Mouse (Mus musculus): Measurements from ENCODE around the gene Gm7247.
"Not testable (repeated sequence)": the region's sequence is repeated elsewhere in the genome, so short reads cannot be mapped to it uniquely, and the experiment has no call there.

The Gm7247 gene

DNA sequence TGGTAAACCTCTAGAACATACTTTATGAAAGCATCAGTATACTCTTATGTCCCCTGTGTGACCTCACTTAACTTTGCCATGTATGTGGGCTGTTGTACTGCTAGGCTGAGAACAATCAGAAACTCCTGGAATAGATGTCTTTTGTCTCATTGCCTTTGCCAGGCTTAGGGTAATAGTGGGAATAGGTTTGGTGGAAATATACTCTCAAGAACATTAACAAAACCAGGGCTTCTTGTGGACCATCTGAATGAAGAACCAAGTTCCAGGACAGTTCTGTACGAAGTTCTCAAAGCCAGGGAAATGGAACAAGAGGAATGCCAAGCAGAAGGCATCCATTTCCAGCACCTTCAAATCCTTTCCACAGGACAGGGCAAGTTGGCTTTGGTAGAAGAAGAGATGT, at the start of gene Gm7247:
Gene Gm7247, plus strand, starts transcription at position 301 of the 400 bp plus-strand sequence.
- no peak for DNase-seq (ENCODE audit: low read depth)

DNA sequence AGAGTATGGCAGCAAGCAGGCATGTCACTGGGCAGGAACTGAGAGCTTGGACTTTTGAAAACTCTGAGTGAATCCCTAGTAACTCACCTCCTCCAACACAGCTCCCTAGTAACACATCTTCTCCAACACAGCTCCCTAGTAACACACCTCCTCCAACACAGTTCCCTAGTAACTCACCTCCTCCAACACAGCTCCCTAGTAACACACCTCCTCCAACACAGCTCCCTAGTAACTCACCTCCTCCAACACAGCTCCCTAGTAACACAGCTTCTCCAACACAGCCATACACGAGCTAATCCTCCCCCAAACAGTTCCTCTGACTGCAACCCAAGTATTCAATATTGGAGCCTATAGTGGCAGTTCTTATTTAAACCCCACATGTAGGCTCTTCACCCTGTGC, 37.6 kb upstream of the Gm7247 start:
- DNase-seq (ENCODE audit: low read depth), result no peak

DNA sequence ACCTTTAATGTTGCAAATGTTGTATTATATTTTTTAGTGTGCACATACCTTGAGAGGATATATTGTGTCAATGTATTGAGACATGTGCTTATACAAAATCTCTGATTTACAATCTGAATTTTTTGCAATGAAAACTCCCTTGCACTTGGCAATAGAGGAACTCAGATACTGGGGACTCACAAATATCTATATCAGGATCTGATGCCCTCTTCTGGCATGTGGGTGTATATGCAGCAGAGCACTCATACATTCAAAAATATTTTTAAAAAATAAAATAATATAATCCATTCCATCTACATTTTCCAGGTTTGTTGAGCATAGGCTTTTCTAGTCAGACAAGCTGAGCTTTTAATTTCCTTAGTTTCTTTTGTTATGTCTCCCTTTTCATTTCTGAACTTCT, 15.5 kb upstream of the Gm7247 start:
- DNase-seq (ENCODE audit: low read depth), result no peak

DNA sequence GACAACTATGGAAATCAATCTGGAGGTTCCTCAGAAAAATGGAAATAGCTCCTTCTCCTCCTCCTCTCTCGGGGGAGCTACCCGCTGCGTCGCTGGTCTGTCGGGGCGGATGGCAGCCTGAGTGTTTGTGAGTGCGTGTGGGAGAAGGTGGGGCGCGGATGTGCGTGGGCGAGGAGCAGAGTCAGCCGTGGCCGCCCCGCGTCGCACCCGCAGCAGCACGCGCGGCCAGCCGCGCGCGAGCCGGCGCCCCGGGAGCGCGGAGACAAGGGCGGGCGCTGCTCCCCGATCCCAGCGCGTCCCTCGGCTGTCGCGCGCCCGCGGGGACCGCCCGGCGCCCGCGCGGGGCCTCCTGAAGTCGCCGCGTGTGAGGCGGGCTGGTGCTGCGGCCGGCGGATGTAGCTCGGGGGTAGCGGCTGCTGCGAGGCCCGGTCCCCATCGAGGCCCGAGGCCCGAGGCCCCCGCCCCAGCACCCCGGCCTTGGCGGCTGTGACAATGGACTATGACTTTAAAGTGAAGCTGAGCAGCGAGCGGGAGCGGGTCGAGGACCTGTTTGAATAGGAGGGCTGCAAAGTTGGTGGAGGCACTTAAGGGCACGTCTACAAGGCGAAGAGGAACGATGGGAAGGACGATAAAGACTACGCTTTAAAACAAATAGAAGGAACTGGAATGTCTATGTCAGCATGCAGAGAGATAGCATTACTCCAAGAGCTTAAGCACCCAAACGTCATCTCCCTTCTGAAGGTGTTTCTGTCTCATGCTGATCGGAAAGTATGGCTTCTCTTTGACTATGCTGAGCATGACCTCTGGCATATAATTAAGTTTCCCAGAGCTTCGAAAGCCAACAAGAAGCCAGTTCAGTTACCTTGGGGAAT, 3.2 kb upstream of the Gm7247 start:
- no peak for DNase-seq (ENCODE audit: low read depth)

DNA sequence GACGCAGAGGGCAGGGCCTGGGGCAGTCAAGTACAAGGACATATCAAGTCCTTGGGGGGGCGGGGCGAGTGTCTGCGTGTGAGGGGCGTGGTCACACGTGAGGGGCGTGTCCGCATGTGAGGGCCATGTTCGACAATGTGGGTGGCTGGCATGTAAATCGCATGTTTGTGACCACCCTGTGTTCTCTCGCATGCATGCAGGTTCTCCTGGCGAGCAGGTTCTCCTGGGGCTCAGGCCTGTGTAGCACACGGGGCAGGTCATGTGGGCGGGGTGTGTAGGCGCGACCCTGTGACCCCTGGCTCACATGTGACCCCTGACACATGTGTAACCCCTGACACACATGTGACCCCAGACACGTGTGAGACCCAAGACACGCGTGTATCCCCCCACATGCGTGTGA, 21.2 kb downstream of the Gm7247 start:
- peak; percentile 19 for DNase-seq (ENCODE audit: low read depth)

DNA sequence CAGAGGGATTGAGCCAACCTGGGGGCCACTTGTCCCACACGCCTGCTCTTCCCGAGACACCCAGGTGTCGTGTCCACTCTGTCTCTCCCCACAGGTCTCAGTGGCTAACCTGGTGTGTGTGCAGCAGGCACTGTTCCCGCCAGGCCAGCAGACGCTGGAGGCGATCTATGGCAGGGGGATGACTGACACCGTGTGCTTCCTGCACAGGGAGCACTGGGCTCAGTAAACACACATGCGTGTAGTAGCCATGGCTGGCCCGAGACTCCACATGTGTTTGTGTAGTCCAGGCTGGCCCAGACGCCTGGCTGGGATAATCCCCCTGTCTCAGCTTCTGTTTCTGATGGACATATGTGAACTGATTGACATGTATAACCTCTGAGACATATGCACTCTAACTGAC, 22.8 kb downstream of the Gm7247 start:
- DNase-seq (ENCODE audit: low read depth), result no peak

DNA sequence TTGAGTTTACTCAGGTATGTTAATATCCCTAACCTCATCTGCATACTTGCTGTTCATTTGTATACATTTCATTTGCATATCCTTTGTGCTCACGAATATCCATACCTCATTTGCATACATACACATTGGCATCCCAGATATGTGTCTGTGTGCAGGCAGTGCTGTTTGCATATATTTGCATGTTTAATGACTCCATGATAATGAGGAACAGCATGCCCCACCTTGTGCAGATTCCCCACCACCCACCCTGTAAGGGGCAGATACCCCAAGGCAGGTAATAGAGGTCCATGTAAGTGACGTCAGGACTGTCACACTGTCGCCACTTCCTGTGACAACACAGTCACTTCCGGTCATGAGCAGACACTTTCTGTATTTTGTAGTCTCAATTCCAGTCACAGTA, 24.2 kb downstream of the Gm7247 start:
- DNase-seq (ENCODE audit: low read depth), result peak; percentile 55

DNA sequence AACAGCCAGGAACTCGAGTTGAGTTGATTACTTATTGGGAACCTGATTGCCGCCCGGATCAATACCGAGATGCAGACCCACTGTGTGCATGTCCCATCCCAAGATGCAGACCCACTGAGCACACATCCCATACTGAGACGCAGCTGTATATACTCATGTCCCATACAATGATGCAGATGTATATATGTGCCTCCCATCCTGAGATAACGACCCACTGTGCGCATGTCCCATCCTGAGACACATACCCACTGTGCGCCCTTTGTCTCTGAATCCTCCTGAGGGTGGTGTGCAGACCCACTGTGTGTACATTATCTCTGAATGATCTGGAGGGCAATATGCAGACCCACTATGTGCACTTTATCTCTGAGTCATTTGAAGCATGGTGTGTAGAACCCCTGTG, 26.2 kb downstream of the Gm7247 start:
- DNase-seq (ENCODE audit: low read depth), result peak; percentile 26

DNA sequence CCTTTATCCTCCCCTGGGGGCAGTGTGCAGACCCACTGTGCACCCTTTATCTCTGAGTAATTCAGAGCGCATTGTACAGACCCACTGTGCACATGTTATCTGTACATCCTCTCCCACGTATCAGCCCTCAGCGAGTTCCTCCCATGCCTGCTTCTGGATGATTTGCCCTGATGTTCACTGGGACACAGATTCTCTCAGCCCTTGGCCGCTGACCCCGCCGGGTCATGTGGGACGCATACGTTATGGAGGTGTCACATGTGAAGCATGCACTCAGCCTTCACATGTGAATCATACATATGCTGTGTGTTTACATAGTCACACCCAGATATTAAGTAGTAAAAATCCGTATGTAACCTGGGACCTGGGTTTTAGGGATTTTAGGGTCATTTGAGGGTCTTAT, 26.7 kb downstream of the Gm7247 start:
- no peak for DNase-seq (ENCODE audit: low read depth)

DNA sequence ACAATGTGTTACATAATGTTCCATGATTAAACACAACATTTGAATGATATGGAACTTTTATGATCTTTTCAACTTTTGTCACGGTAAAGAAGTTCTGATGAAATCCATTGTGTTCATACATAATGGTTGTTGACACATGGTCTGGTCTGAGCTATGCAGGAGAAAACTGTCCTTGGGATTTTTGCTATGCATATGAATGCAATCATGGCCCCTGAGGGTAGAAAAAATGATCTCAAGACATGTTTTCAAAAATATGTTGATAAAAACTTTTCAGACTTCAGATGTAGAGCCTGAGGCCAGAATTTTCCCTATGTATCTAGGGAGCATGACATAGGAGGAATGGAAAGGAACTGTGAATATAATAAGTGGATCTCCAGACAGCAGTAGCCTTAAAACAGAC, 49.0 kb downstream of the Gm7247 start, which contains the start of gene Vmn2r88:
Gene Vmn2r88, plus strand, starts transcription at position 301 of the 400 bp plus-strand sequence.
- no peak for DNase-seq (ENCODE audit: low read depth)

DNA sequence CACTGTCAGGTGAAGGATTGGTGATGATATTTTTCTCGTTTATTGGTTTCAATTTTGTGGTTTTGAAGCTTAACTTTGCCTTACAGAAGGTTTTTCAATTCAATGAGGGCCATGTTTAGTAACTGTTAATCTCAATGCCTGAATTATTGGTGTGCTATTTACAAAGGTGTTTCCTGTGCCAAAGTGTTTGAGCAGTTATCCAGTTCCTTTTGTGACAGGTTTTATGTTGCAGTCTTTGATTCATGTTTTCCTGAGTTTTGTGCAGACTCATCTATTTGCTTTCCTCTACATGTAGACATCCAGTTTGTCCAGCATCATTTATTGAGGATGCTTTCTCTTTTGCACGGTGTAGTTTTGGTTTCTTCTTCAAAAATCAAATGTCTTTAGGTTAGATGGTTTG, 62.3 kb downstream of the Gm7247 start:
- no peak for DNase-seq (ENCODE audit: low read depth)

DNA sequence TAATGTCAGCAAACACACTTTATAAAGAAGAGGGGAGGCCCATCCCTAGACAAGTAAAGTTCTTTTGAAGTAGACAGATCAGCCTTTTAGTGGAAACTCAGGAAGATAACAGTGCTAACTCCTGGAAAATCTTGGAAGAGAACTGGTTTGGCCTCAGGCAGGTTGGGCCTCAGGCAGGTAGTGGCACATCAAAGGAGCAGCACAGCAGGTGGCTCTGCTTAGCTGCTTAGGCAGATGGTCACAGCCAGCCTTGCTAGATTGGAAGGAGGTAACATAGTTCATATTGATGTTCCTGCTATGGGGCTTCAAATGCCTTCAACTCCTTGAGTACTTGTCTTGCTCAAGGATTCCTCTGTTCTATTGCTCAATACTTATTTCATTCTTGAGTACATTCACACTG, 68.6 kb downstream of the Gm7247 start:
- DNase-seq (ENCODE audit: low read depth), result not testable (repeated sequence)

DNA sequence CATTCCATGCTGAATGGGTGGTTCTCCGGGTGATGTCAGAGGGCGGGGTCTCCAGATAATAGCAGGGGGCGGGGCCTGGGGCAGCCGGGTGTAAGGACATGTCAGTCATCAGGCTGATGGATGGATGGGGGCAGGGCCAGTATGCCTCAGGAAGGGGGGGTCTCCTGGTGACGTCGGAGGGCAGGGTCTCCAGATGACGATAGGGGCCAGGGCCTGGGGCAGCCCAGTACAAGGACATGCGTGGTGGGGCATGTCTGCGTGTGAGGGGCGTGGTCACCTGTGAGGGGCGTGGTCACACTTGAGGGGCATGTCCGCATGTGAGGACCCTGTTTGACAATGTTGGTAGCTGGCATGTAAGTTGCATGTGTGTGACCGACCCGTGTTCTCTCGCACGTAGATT, 73.0 kb downstream of the Gm7247 start:
- no peak for DNase-seq (ENCODE audit: low read depth)

DNA sequence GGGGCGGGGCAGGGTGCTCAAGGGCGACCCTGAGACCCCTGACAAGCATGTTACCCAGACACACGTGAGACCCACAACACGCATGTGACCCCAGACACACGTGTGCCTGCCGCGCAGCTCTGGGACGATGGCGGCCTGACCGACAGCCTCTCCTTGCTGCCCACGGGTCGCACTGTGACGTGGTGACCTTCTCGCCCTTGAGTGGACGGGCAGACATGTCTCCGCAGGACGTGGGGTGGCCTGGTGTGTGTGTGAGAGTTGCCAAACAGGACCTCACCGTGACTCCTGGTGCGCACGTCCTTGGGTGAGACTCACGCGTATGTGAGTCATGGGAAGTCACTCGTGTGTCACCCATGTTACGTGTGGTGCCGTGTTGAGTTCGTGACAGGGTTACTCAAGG, 73.5 kb downstream of the Gm7247 start:
- DNase-seq (ENCODE audit: low read depth), result no peak

DNA sequence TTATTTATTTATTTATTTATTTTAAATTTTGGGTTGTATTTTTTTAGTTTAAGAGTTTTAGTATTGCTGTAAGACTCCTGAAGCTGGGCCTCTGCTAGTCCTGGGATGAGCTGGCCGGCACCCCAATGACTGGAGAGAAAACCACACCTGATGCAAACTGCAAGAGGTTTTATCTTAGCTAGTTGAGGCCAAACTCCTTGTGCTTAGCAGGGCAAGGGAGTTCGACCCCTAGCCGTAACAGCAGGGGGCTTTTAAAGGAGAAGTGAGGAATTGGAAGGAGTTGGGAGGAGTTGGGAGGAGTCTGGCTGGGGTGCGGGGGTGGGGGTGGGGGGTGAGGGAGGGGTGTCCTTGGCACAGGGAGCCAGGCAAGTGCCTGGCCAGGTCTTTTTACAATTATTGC, 77.4 kb downstream of the Gm7247 start:
- no peak for DNase-seq (ENCODE audit: low read depth)

DNA sequence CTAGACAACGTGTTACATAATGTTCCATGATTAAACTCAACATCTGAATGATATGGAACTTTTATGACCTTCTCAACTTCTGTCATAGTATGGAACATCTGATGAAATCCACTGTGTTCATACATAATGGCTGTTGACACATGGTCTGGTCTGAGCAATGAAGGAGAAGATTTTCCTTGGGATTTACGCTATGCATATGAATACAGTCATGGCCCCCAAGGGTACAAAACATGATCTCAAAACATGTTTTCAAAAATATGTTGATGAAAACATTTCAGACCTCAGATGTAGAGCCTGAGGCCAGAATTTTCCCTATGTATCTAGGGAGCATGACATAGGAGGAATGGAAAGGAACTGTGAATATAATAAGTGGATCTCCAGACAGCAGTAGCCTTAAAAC, 90.0 kb downstream of the Gm7247 start, which contains the start of gene Vmn2r89:
Gene Vmn2r89, plus strand, starts transcription at position 301 of the 400 bp plus-strand sequence.
- not testable (repeated sequence) for DNase-seq (ENCODE audit: low read depth)

DNA sequence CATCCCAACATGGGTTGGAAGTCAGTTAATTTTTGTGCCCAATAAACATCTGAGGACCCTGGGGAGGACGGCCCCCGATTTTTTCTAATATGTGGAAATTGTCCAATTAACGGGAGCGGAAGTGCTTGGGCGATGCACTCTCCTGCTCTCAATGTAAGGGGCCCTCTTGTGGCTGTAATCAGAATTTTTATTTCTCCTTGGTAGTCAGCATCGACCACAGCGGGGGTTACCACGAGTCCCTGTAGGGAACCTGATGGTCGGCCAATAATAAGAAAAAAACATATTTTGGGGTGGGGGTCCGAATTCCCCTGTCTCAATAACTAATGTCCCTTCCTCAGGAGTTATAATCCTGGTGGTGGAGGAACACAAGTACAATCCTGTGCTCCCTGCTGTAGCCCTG, 118.7 kb downstream of the Gm7247 start:
- not testable (repeated sequence) for DNase-seq (ENCODE audit: low read depth)

DNA sequence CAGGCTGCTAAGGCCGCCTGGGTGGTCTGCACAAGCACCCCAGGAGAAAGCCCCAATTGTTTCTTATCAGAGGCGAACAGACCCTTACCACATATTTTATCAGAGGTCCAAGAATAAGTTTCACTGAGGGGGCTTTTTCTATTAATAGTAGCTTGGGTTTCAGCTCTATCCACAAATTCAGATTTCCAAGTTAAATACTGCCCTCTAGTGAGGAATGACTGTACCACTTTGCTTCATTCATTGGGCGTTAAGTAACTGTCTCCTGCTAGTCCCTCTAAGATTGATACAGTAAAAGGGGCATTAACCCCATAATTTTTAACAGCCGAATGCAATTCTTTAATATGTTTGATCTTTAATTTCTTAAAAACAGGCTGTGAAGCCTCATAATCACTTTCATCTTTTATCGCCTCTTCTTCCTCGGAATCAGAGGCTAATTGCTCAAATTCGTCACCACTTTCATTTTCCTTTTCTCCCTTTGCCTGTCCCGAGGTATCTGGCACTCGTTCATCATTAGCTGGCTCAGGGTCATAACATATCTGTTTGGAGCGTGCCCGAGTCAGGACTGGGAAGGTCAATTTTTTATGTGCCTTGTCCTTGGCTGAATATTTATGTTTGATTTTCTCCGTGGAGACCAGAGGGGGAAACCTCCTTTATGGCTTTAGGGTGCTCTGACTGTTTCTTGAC, 119.9 kb downstream of the Gm7247 start:
- DNase-seq (ENCODE audit: low read depth), result not testable (repeated sequence)

DNA sequence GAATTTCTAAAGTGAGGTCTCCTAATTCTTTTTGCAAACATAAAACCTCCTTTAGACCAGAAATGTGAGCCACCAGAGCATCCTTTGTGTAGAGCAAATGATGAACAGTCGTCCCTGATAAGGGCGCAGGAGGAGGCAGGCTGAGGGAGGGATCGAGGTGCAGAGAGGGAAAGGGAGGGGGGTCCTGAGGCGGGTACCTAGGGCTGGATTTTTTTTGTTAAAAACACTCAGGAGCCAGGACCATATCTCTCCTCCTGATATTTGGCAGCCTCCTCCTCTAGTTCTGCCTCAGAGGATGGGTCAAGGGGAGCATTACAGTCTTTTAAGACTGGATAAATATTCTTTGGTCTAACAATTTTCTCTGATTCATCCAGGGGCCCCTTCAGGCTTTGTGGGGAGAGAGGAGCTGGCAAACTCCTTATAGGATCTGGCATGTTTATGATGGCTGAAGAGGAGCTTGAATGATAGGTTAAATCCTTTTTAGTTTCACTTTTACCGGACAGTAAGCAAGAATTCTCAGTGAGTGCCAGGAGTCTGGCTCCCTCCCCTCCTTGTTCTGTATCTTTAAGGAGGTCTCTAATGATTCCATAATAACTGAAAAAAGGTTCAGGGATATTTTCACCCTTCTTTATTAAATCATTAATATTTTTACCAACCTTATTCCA, 120.6 kb downstream of the Gm7247 start:
- no peak for DNase-seq (ENCODE audit: low read depth)

DNA sequence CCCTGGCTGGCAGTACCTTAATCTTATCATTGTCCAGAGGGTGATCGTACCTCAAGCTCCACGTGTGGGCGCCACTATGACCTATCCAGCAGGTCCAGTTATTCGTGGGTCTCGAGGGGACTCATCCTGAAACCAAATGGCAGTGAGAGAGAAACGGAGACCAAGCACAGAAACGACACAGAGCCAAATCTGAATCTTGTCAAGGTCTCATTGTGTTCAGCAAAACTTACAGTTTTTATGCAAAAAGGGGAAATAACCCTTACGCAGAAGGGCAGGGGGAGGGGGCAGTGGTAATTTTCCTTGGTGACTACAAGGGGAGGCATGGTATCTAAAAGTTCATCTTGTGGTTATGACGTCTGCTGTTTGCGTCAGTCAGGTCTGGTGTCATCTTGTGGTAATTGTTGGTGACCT, 121.4 kb downstream of the Gm7247 start:
- not testable (repeated sequence) for DNase-seq (ENCODE audit: low read depth)

DNA sequence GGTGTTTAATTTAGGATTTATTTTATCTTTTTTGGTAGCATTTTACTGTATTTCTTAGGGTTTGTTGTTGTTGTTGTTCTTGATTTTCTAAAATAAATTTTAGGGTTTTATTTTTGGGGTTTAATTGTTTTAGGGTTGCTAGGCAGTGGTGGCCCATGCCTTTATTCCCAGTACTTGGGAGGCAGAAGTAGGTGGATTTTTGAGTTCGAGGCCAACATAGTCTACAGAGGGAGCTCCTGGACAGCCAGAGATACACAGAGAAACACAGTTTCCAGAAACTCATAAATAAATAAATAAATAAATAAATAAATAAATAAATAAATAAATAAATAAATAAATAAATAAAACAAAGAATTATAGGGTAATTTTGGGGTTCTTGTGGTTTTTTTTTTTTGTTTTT, 122.1 kb downstream of the Gm7247 start:
- DNase-seq (ENCODE audit: low read depth), result no peak

DNA sequence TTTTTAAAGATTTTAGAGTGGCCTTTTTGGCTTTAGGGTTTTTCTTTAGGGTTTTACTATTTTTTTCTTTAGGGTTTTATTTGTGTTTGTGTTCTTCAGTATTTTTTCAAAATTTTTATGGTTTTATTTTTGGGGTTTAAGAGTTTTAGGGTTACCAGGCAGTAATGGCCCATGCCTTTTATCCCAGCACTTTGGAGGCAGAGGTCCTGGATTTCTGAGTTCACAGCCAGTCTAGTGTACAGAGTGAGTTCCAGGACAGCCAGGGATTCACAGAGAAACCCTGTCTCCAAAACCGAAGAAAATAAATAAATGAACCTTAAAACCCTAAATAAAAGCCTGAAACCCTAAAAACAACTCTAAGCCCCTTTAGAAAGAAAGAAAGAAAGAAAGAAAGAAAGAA, 124.6 kb downstream of the Gm7247 start:
- DNase-seq (ENCODE audit: low read depth), result no peak

DNA sequence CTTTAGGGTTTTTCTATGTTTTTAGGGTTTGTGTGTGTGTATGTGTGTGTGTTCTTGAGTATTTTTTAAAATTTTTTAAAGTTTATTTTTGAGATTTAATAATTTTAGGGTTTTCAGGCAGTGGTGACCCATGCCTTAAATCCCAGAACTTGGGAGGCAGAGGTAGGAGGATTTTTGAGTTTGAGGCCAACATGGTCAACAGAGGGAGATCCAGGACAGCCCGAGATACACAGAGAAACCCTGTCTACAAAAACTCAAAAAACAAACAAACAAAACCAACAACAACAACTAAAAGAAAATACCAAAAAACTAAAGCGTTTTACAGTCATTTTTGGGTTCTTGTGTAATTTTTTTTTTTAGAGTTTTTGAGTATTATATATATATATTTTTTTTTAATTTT, 134.2 kb downstream of the Gm7247 start:
- no peak for DNase-seq (ENCODE audit: low read depth)

All from naive thymus-derived CD4-positive, alpha-beta T cell, adult 2 months (primary cell).